Mouse (Mus musculus) heart, embryonic 13.5 days (tissue): ENCODE data around the gene Ip6k1. TPM values are rescaled to one million over a fixed set of nuclear protein-coding genes. Genes with fewer than 3 reads are reported as not detected.

Source experiments
- ATAC-seq: fragments of 200-750 bp; cut with Nextera tagmentation; 2 replicates; pipeline ENCODE4 v1.8.0; 2017; ENCODE audit warnings: moderate TSS enrichment; ENCODE audit not compliant: insufficient number of reproducible peaks, low FRiP score, low TSS enrichment; ENCODE audit errors: extremely low read depth
- H3K27ac ChIP-seq: fragments of 300-500 bp; sonication (generic); replicated peaks from 2 replicates; pipeline ENCODE4 v1.5.1; 2015; ENCODE audit warnings: moderate library complexity, mild to moderate bottlenecking, inconsistent platforms
- H3K27me3 ChIP-seq: fragments of 300-500 bp; sonication (generic); replicated peaks from 2 replicates; pipeline ENCODE4 v1.6.1; 2015; ENCODE audit warnings: mild to moderate bottlenecking, inconsistent platforms
- H3K36me3 ChIP-seq: fragments of 300-500 bp; sonication (generic); 2 replicates; pipeline ENCODE4 v1.6.1; 2015; ENCODE audit warnings: mild to moderate bottlenecking, inconsistent platforms
- H3K4me1 ChIP-seq: fragments of 300-500 bp; sonication (generic); 2 replicates; pipeline ENCODE4 v1.6.1; 2015; ENCODE audit warnings: inconsistent platforms
- H3K4me2 ChIP-seq: fragments of 300-500 bp; sonication (generic); 2 replicates; pipeline ENCODE4 v1.6.1; 2015; ENCODE audit warnings: inconsistent platforms, mild to moderate bottlenecking, moderate library complexity
- H3K4me3 ChIP-seq: fragments of 300-500 bp; sonication (generic); 2 replicates; pipeline ENCODE4 v1.5.1; 2015; ENCODE audit warnings: moderate library complexity, mild to moderate bottlenecking, inconsistent platforms
- H3K9ac ChIP-seq: fragments of 300-500 bp; sonication (generic); 2 replicates; pipeline ENCODE4 v1.6.1; 2015; ENCODE audit warnings: inconsistent platforms, mild to moderate bottlenecking, moderate library complexity
- H3K9me3 ChIP-seq: fragments of 300-500 bp; sonication (generic); 2 replicates; pipeline ENCODE4 v1.6.1; 2016; ENCODE audit warnings: inconsistent platforms
- WGBS: fragments of 180-500 bp; shearing (Covaris S2); methylation state at CpG from one replicate; pipeline ENCODE4 v1.1.7; 2015; ENCODE audit warnings: mixed read lengths; 5-methylcytosine and 5-hydroxymethylcytosine counted together
- microRNA-seq: library from miRNA; unstranded; fragments of <30 nt; microRNA quantifications from one replicate; pipeline ENCODE4, GENCODE M21; 2016
- polyA plus RNA-seq: library from polyadenylated mRNA; unstranded; fragments of >200 nt; fragmentation: Nextera tagmentation; extraction: Ambion mirVana; gene quantifications from 2 replicates; pipeline ENCODE4 v1.2.1, GENCODE M21; 2015

Gene Ip6k1
- polyA plus RNA-seq, 1 experiment from 2014 or later, result 37.0 TPM

GRCm38 (mm10) chr9:108083561-108083960 is 81.3 kb downstream of the Ip6k1 start:
- Histone ChIP-seq H3K4me3 (no peak overlapping the region), H3K27me3 (peaks cover 45% of the 10 kb centered on the region), H3K4me1 (peaks cover 38% of the 10 kb centered on the region), H3K27ac (no peak overlapping the region), H3K4me2 (no peak overlapping the region), H3K9ac (no peak overlapping the region), H3K36me3 (peaks cover 47% of the 10 kb centered on the region), H3K9me3 (no peaks in the 10 kb centered on the region)
- WGBS, result 33% methylated on average over 6 of the region's 6 CpGs
- ATAC-seq, result no peak

GRCm38 (mm10) chr9:108085261-108085660 is 83.0 kb downstream of the Ip6k1 start:
- Histone ChIP-seq H3K9me3 (no peaks in the 10 kb centered on the region), H3K27ac (no peak overlapping the region), H3K9ac (peak overlapping the region; percentile 7; the same call in 1 of the 2 replicates), H3K27me3 (peaks cover 45% of the 10 kb centered on the region), H3K36me3 (peaks cover 64% of the 10 kb centered on the region), H3K4me2 (no peak overlapping the region), H3K4me3 (no peak overlapping the region), H3K4me1 (peaks cover 32% of the 10 kb centered on the region)
- no peak for ATAC-seq
- WGBS, result 96% methylated on average over 4 of the region's 4 CpGs

GRCm38 (mm10) chr9:108090611-108091120 is 88.4 kb downstream of the Ip6k1 start:
- peaks cover 72% of the 10 kb centered on the region for H3K36me3 ChIP-seq

GRCm38 (mm10) chr9:108093586-108093985 is 91.3 kb downstream of the Ip6k1 start:
- 62% methylated on average over 10 of the region's 10 CpGs for WGBS
- H3K27me3 ChIP-seq, result no peaks in the 10 kb centered on the region

More at GRCm38 (mm10) chr9:108090611-108091120, 88.4 kb downstream of the Ip6k1 start:
- no peak for ATAC-seq
- Histone ChIP-seq H3K4me1 (peaks cover 22% of the 10 kb centered on the region), H3K9ac (no peak overlapping the region), H3K4me2 (no peak overlapping the region), H3K9me3 (no peaks in the 10 kb centered on the region), H3K27ac (no peak overlapping the region), H3K4me3 (no peak overlapping the region), H3K27me3 (no peaks in the 10 kb centered on the region)
- 95% methylated on average over 7 of the region's 7 CpGs for WGBS

GRCm38 (mm10) chr9:108094184-108094941 is 92.1 kb downstream of the Ip6k1 start, which contains the start of gene Apeh:
TSS of gene Apeh (minus strand) at chr9:108094606.
- peak within 1 kb of the TSS; percentile 100 for H3K4me2 ChIP-seq
- H3K9ac ChIP-seq, result peak within 1 kb of the TSS; percentile 91
- peak within 1 kb of the TSS; percentile 82 for H3K27ac ChIP-seq
- under 1% methylated on average over 50 of the region's 52 CpGs for WGBS
- peaks cover 52% of the 10 kb centered on the region for H3K4me1 ChIP-seq
- peak; percentile 91 for ATAC-seq
- H3K9me3 ChIP-seq, result no peaks in the 10 kb centered on the region
- peaks cover 35% of the 10 kb centered on the region for H3K36me3 ChIP-seq
- H3K4me3 ChIP-seq, result peak within 1 kb of the TSS; percentile 80
- H3K27me3 ChIP-seq, result no peaks in the 10 kb centered on the region

More at GRCm38 (mm10) chr9:108093586-108093985, 91.3 kb downstream of the Ip6k1 start:
- peaks cover 43% of the 10 kb centered on the region for H3K36me3 ChIP-seq
- peak overlapping the region; percentile 82 for H3K27ac ChIP-seq
- peak overlapping the region; percentile 100 for H3K4me2 ChIP-seq
- ATAC-seq, result no peak
- peak overlapping the region; percentile 80 for H3K4me3 ChIP-seq
- peaks cover 50% of the 10 kb centered on the region for H3K4me1 ChIP-seq
- peak overlapping the region; percentile 91 for H3K9ac ChIP-seq
- H3K9me3 ChIP-seq, result no peaks in the 10 kb centered on the region

- H3K4me1 ChIP-seq, result peaks cover 52% of the 10 kb centered on the region
- H3K36me3 ChIP-seq, result peaks cover 29% of the 10 kb centered on the region
- H3K9ac ChIP-seq, result peak overlapping the region; percentile 91
- H3K4me3 ChIP-seq, result peak overlapping the region; percentile 80
- WGBS, result 0% methylated on average over 16 of the region's 16 CpGs
- peak overlapping the region; percentile 100 for H3K4me2 ChIP-seq
- no peaks in the 10 kb centered on the region for H3K27me3 ChIP-seq
- H3K27ac ChIP-seq, result peak overlapping the region; percentile 82
- peak; percentile 10; the same call in 1 of the 2 replicates for ATAC-seq
- H3K9me3 ChIP-seq, result no peaks in the 10 kb centered on the region
Observed at GRCm38 (mm10) chr9:108094998-108095411, 92.7 kb downstream of the Ip6k1 start.

GRCm38 (mm10) chr9:108095518-108095917 is 93.2 kb downstream of the Ip6k1 start:
- Histone ChIP-seq H3K9me3 (no peaks in the 10 kb centered on the region), H3K27me3 (no peaks in the 10 kb centered on the region), H3K4me1 (peaks cover 52% of the 10 kb centered on the region), H3K36me3 (peaks cover 24% of the 10 kb centered on the region), H3K4me2 (peak overlapping the region; percentile 100), H3K4me3 (peak overlapping the region; percentile 80), H3K27ac (peak overlapping the region; percentile 82), H3K9ac (peak overlapping the region; percentile 91)
- ATAC-seq, result no peak
- WGBS, result 10% methylated on average over 3 of the region's 3 CpGs

GRCm38 (mm10) chr9:108095949-108096712 is 93.8 kb downstream of the Ip6k1 start:
- Histone ChIP-seq H3K36me3 (peaks cover 18% of the 10 kb centered on the region), H3K4me1 (peaks cover 52% of the 10 kb centered on the region), H3K9ac (peak overlapping the region; percentile 62; the same call in 1 of the 2 replicates), H3K27ac (peak overlapping the region; percentile 49), H3K9me3 (no peaks in the 10 kb centered on the region), H3K27me3 (no peaks in the 10 kb centered on the region), H3K4me2 (peak overlapping the region; percentile 100), H3K4me3 (peak overlapping the region; percentile 80; the same call in 1 of the 2 replicates)
- WGBS, result 59% methylated on average over 10 of the region's 10 CpGs
- ATAC-seq, result no peak

Small RNAs within 50 kb of the gene (microRNA-seq; reads per million reads assigned to microRNA genes)
- gene Mir7088, result not detected

Other genes with a start within 250 kb of the Ip6k1 start
- gene Rbm5, start 231.5 kb upstream of the Ip6k1 start, polyA plus RNA-seq, result 121 and 125 TPM in 2 replicates
- 46.5 and 48.4 TPM in 2 replicates for gene Rbm6, start 129.3 kb upstream of the Ip6k1 start, polyA plus RNA-seq
- gene Mon1a, start 114.3 kb upstream of the Ip6k1 start, polyA plus RNA-seq, result 8.1 and 9.1 TPM in 2 replicates
- gene Mst1r, start 95.6 kb upstream of the Ip6k1 start, polyA plus RNA-seq, result 2.7 and 4.1 TPM in 2 replicates
- gene Actl11, start 74.0 kb upstream of the Ip6k1 start, polyA plus RNA-seq, result not detected in 2 replicates
- gene Camkv, start 66.8 kb upstream of the Ip6k1 start, polyA plus RNA-seq, result 0.63 and 1.0 TPM in 2 replicates
- gene Traip, start 52.4 kb upstream of the Ip6k1 start, polyA plus RNA-seq, result 11.9 and 12.4 TPM in 2 replicates
- gene Uba7, start 27.0 kb upstream of the Ip6k1 start, polyA plus RNA-seq, result 31.7 and 35.0 TPM in 2 replicates
- gene Gm20661, start 19.4 kb upstream of the Ip6k1 start, polyA plus RNA-seq, result 3.8 and 4.6 TPM in 2 replicates
- 50.6 and 52.7 TPM in 2 replicates for gene Inka1, start 16.6 kb upstream of the Ip6k1 start, polyA plus RNA-seq
- gene Cdhr4, start 10.0 kb upstream of the Ip6k1 start, polyA plus RNA-seq, result 7.6 and 7.7 TPM in 2 replicates
- 0.71 TPM in 1 of 2 replicates, not detected in the other for gene Gm20662, start 6.2 kb upstream of the Ip6k1 start, polyA plus RNA-seq
- 21.4 and 23.3 TPM in 2 replicates for gene Gmppb, start 46.7 kb downstream of the Ip6k1 start, polyA plus RNA-seq
- gene Amigo3, start 50.7 kb downstream of the Ip6k1 start, polyA plus RNA-seq, result 1.9 and 2.3 TPM in 2 replicates
- 0.20 and 0.59 TPM in 2 replicates for gene Mst1, start 77.9 kb downstream of the Ip6k1 start, polyA plus RNA-seq
- gene Rnf123, start 80.8 kb downstream of the Ip6k1 start, polyA plus RNA-seq, result 29.4 and 30.9 TPM in 2 replicates
- 51.3 and 62.5 TPM in 2 replicates for gene Apeh, start 92.1 kb downstream of the Ip6k1 start, polyA plus RNA-seq
- 0.32 and 0.36 TPM in 2 replicates for gene Bsn, start 187.9 kb downstream of the Ip6k1 start, polyA plus RNA-seq